Mouse (Mus musculus): ENCODE measurements around the gene Dusp8. TPM values are rescaled to one million over a fixed set of nuclear protein-coding genes. Genes with fewer than 3 reads are reported as not detected.

Dusp8 gene
- polyA plus RNA-seq, 1 experiment from 2014 or later: 5.5 TPM

DNA sequence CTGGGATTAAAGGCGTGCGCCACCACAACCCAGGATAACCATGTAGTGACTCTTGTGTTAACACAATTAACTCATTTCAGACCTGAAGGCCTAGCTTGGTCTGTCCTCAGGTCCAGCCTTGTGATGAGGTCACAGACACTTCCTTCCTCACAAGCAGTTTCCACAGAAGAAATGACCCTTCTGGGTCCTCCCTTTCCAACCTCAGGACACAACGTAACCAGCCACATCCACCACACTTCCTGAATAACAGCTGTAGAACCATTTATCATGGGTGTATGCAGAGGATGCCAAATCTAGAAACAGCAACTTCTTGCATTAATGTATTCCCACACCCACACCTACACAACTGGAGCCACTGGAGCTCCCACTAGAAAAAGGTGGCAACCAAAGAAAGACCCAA lies 54.9 kb downstream of the Dusp8 start:
- peak; percentile 83 for ATAC-seq
- TF ChIP-seq CTCF (IDR thresholded peaks at IDR 0.05) (no peak), EP300 (IDR thresholded peaks at IDR 0.05) (peak; percentile 84)
- Histone ChIP-seq H3K36me3 (ENCODE audit: insufficient read depth, low read length) (no peaks in the 10 kb centered on the region), H3K4me2 (replicated peaks; ENCODE audit: low read depth, low read length) (no peak overlapping the region), H3K4me1 (ENCODE audit: insufficient read depth, low read depth, low read length) (peaks cover 10% of the 10 kb centered on the region; the same call in 1 of the 2 replicates), H3K27me3 (replicated peaks; ENCODE audit: insufficient read depth, low read length) (no peaks in the 10 kb centered on the region), H3K9ac (replicated peaks; ENCODE audit: low read depth) (no peak overlapping the region), H3K4me3 (ENCODE audit: low read depth, low read length) (no peak overlapping the region), H3K9me3 (ENCODE audit: low read length) (no peaks in the 10 kb centered on the region), H3K27ac (ENCODE audit: low read length) (peak overlapping the region; percentile 28; the same call in 1 of the 2 replicates)
- 75% methylated on average over 3 of the region's 3 CpGs for WGBS
- DNase-seq (ENCODE audit: low spot score): peak; percentile 67

DNA sequence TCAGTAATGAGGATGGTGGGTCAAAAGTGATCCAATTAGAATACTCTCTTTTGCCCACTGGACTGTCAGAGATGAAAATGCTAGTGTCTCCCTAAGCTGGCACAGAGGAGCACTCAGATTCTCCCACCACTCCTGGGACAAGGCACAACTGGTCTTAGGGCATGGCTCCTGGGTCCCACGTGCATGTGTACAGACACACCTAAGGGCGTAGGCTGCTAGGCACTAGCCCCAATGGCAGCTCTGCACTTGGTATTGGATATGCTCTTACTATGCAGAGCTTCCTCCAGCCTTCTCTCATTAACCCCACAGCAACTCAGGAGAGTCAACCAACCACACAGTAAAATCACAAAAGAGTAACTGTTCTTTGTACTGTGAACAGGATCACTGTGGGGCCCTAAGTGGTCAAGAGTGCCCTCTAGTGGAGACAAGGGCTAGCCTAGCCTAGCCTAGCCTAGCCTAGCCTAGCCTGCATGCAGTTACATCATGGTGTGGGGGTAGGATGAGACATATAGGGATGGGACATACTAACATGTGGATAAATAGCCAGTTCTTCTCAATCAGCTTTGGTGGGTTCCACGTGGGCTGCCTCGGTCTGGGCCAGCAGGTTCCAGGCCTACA lies 58.0 kb downstream of the Dusp8 start:
- H3K4me1 ChIP-seq (ENCODE audit: insufficient read depth, low read depth, low read length): peaks cover 27% of the 10 kb centered on the region; the same call in 1 of the 2 replicates
- TF ChIP-seq EP300 (IDR thresholded peaks at IDR 0.05) (no peak), CTCF (IDR thresholded peaks at IDR 0.05) (peak; percentile 93)
- DNase-seq (ENCODE audit: low spot score) (peak; percentile 64), ATAC-seq (peak; percentile 45)
- H3K4me3 ChIP-seq (ENCODE audit: low read depth, low read length): no peak overlapping the region
- H3K27ac ChIP-seq (ENCODE audit: low read length): no peak overlapping the region
- H3K9ac ChIP-seq (replicated peaks; ENCODE audit: low read depth): no peak overlapping the region
- no peaks in the 10 kb centered on the region for H3K36me3 ChIP-seq (ENCODE audit: insufficient read depth, low read length)
- H3K9me3 ChIP-seq (ENCODE audit: low read length): no peaks in the 10 kb centered on the region
- 74% methylated on average over 4 of the region's 4 CpGs for WGBS
- no peaks in the 10 kb centered on the region for H3K27me3 ChIP-seq (replicated peaks; ENCODE audit: insufficient read depth, low read length)
- H3K4me2 ChIP-seq (replicated peaks; ENCODE audit: low read depth, low read length): no peak overlapping the region

DNA sequence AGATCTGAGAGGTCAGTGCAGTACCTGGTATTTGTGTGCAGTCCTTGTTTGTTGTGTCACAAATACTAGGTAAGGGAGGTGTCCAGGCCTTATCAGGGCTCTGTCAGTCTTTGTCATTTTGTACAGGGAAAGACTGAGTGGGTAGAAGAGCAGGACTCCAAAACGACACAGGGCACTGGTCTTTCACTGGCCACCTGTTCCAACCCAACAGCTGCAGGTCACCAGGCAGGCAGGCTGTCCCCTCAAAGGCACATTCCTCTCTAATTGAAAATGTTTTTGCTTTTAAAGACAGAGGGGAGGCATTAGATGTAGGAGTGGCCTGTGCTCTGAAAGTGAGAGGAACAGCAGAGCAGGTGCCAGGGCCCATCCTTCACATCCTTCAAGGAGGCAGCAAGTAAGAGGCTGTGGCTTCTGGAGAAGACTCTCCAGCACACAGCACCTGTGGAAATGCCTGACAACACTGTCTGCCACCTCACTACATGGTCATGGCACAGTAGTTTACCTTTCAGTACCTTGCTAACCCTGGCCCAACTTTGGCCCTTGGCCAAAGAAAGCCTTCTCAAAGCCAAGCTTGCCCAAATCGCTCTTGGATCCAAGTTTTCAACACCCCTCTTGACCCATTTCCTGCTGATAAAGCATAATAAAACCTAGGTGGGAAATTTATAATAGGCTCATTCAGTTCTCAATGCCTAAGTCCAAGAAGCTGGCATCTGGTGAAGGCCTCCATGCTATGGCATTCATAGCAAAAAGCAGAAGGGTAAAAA lies 60.4 kb downstream of the Dusp8 start:
- no peak for DNase-seq (ENCODE audit: low spot score)
- ATAC-seq: no peak
- H3K9me3 ChIP-seq (ENCODE audit: low read length): no peaks in the 10 kb centered on the region
- no peak overlapping the region for H3K4me2 ChIP-seq (replicated peaks; ENCODE audit: low read depth, low read length)
- H3K4me1 ChIP-seq (ENCODE audit: insufficient read depth, low read depth, low read length): peaks cover 23% of the 10 kb centered on the region; the same call in 1 of the 2 replicates
- WGBS: 46% methylated on average over 2 of the region's 2 CpGs
- H3K4me3 ChIP-seq (ENCODE audit: low read depth, low read length): no peak overlapping the region
- H3K36me3 ChIP-seq (ENCODE audit: insufficient read depth, low read length): no peaks in the 10 kb centered on the region
- no peak overlapping the region for H3K9ac ChIP-seq (replicated peaks; ENCODE audit: low read depth)
- no peak for TF ChIP-seq EP300 (IDR thresholded peaks at IDR 0.05)
- peak overlapping the region; percentile 57; the same call in 1 of the 2 replicates for H3K27ac ChIP-seq (ENCODE audit: low read length)
- H3K27me3 ChIP-seq (replicated peaks; ENCODE audit: insufficient read depth, low read length): no peaks in the 10 kb centered on the region

DNA sequence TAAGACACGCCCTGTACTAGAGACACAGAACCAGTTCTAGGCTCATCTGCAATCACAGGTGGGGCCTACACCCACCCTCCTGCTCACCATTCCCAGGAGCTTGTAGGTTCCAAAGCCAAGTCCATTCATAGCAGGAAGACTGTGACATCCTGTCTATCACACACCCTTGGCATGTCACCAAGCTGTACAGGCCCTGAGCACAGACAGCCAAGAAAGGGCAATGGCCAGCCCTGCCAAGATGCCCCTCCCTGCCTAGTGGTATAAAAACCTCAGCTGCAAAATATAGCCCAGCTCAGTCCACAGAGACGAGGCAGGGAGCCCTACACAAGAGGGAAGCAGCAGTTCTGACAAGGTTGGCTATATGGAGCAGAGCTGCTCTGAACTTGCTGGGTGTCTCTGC lies 61.4 kb downstream of the Dusp8 start:
- Histone ChIP-seq H3K9ac (replicated peaks; ENCODE audit: low read depth) (no peak overlapping the region), H3K9me3 (ENCODE audit: low read length) (no peaks in the 10 kb centered on the region), H3K4me3 (ENCODE audit: low read depth, low read length) (no peak overlapping the region), H3K27ac (ENCODE audit: low read length) (0 out of 2 replicates have a peak overlapping the region, but pooled peaks have one; percentile 57), H3K36me3 (ENCODE audit: insufficient read depth, low read length) (no peaks in the 10 kb centered on the region), H3K4me1 (ENCODE audit: insufficient read depth, low read depth, low read length) (peaks cover 23% of the 10 kb centered on the region; the same call in 1 of the 2 replicates), H3K27me3 (replicated peaks; ENCODE audit: insufficient read depth, low read length) (no peaks in the 10 kb centered on the region), H3K4me2 (replicated peaks; ENCODE audit: low read depth, low read length) (no peak overlapping the region)
- DNase-seq (ENCODE audit: low spot score) (peak; percentile 80), ATAC-seq (peak; percentile 90)
- TF ChIP-seq CTCF (IDR thresholded peaks at IDR 0.05) (no peak), EP300 (IDR thresholded peaks at IDR 0.05) (peak; percentile 86)
- 52% methylated on average over 2 of the region's 2 CpGs for WGBS

DNA sequence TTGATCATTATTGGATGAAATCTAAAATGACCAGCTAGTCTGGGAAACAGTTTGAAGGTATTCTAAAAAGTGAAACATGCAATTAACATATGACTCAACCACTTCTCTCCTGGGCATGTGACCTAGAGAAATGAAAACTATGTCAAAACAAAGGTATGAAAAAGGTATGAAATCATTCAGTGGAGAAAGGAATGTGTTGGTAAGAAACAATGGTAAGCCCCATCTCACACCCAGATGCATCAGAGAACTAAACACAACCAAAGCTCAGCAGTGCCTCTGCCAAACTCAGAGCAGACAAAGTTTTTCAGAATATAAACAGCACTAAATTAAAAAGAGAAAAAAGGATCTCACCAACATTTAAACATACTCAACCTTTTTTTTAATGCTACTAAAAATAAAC lies 65.6 kb downstream of the Dusp8 start:
- H3K9me3 ChIP-seq (ENCODE audit: low read length): no peaks in the 10 kb centered on the region
- peak; percentile 58 for DNase-seq (ENCODE audit: low spot score)
- no peak overlapping the region for H3K4me3 ChIP-seq (ENCODE audit: low read depth, low read length)
- H3K27ac ChIP-seq (ENCODE audit: low read length): no peak overlapping the region
- no peak overlapping the region for H3K9ac ChIP-seq (replicated peaks; ENCODE audit: low read depth)
- no peaks in the 10 kb centered on the region for H3K27me3 ChIP-seq (replicated peaks; ENCODE audit: insufficient read depth, low read length)
- ATAC-seq: no peak
- no peaks in the 10 kb centered on the region for H3K36me3 ChIP-seq (ENCODE audit: insufficient read depth, low read length)
- H3K4me1 ChIP-seq (ENCODE audit: insufficient read depth, low read depth, low read length): peaks cover 28% of the 10 kb centered on the region; the same call in 1 of the 2 replicates
- H3K4me2 ChIP-seq (replicated peaks; ENCODE audit: low read depth, low read length): no peak overlapping the region
- TF ChIP-seq CTCF (IDR thresholded peaks at IDR 0.05) (no peak), EP300 (IDR thresholded peaks at IDR 0.05) (peak; percentile 50; the same call in 1 of the 2 replicates)

Other genes starting within 250 kb of the Dusp8 start
- gene Tollip, start 177.3 kb downstream of the Dusp8 start, polyA plus RNA-seq (2015; fragmentation: Nextera tagmentation; extraction: Ambion mirVana): 44.6 and 46.4 TPM in 2 replicates
- 0.39 and 0.88 TPM in 2 replicates for gene Brsk2, start 146.1 kb downstream of the Dusp8 start, polyA plus RNA-seq (2015; fragmentation: Nextera tagmentation; extraction: Ambion mirVana)
- gene Mob2, start 34.8 kb downstream of the Dusp8 start, polyA plus RNA-seq (2015; fragmentation: Nextera tagmentation; extraction: Ambion mirVana): 85.9 and 104 TPM in 2 replicates
- gene Gm45618, start 24.9 kb upstream of the Dusp8 start, polyA plus RNA-seq (2015; fragmentation: Nextera tagmentation; extraction: Ambion mirVana): not detected in 2 replicates
- gene Gm39115, start 40.2 kb upstream of the Dusp8 start, polyA plus RNA-seq (2015; fragmentation: Nextera tagmentation; extraction: Ambion mirVana): not detected in 2 replicates
- not detected in 2 replicates for gene Gm45337, start 48.8 kb upstream of the Dusp8 start, polyA plus RNA-seq (2015; fragmentation: Nextera tagmentation; extraction: Ambion mirVana)
- gene Gm29735, start 61.3 kb upstream of the Dusp8 start, polyA plus RNA-seq (2015; fragmentation: Nextera tagmentation; extraction: Ambion mirVana): not detected in 2 replicates
- gene Gm4553, start 69.9 kb upstream of the Dusp8 start, polyA plus RNA-seq (2015; fragmentation: Nextera tagmentation; extraction: Ambion mirVana): not detected in 2 replicates
- gene Krtap5-2, start 80.2 kb upstream of the Dusp8 start, polyA plus RNA-seq (2015; fragmentation: Nextera tagmentation; extraction: Ambion mirVana): not detected in 2 replicates
- gene Gm10153, start 94.5 kb upstream of the Dusp8 start, polyA plus RNA-seq (2015; fragmentation: Nextera tagmentation; extraction: Ambion mirVana): not detected in 2 replicates
- gene Krtap5-3, start 105.5 kb upstream of the Dusp8 start, polyA plus RNA-seq (2015; fragmentation: Nextera tagmentation; extraction: Ambion mirVana): not detected in 2 replicates
- not detected in 2 replicates for gene Gm7579, start 116.0 kb upstream of the Dusp8 start, polyA plus RNA-seq (2015; fragmentation: Nextera tagmentation; extraction: Ambion mirVana)
- gene Krtap5-5, start 134.1 kb upstream of the Dusp8 start, polyA plus RNA-seq (2015; fragmentation: Nextera tagmentation; extraction: Ambion mirVana): not detected in 2 replicates
- not detected in 2 replicates for gene Gm40460, start 145.2 kb upstream of the Dusp8 start, polyA plus RNA-seq (2015; fragmentation: Nextera tagmentation; extraction: Ambion mirVana)
- not detected in 2 replicates for gene Gm2431, start 162.5 kb upstream of the Dusp8 start, polyA plus RNA-seq (2015; fragmentation: Nextera tagmentation; extraction: Ambion mirVana)
- not detected in 2 replicates for gene Gm4559, start 178.5 kb upstream of the Dusp8 start, polyA plus RNA-seq (2015; fragmentation: Nextera tagmentation; extraction: Ambion mirVana)
- not detected in 2 replicates for gene Krtap5-1, start 201.3 kb upstream of the Dusp8 start, polyA plus RNA-seq (2015; fragmentation: Nextera tagmentation; extraction: Ambion mirVana)
- gene Krtap5-4, start 207.7 kb upstream of the Dusp8 start, polyA plus RNA-seq (2015; fragmentation: Nextera tagmentation; extraction: Ambion mirVana): not detected in 2 replicates

Measured in lung, postnatal 0 days (tissue).